Mouse (Mus musculus): ENCODE results near the gene Atp6v0c. TPM values are rescaled to one million over a fixed set of nuclear protein-coding genes. Genes with fewer than 3 reads are reported as not detected.

Atp6v0c gene
- total RNA-seq, 1 experiment, result 129 TPM

GRCm38 (mm10) chr17:24170729-24171128 lies 1.2 kb upstream of the Atp6v0c start:
- Histone ChIP-seq H3K27ac (ENCODE audit: insufficient read depth, low read depth, low read length, poor library complexity, severe bottlenecking) (no peak overlapping the region; the same call in 1 of the 2 replicates), H3K36me3 (ENCODE audit: control insufficient read depth, insufficient read depth, low read length, poor library complexity, severe bottlenecking) (peaks cover 15% of the 10 kb centered on the region), H3K9ac (ENCODE audit: insufficient read depth, low read depth, low read length, poor library complexity, severe bottlenecking) (peak overlapping the region; percentile 97; the same call in 1 of the 2 replicates), H3K9me3 (ENCODE audit: control insufficient read depth, insufficient read depth, low read depth, low read length) (no peaks in the 10 kb centered on the region), H3K4me3 (ENCODE audit: insufficient read depth in 1 of 2, low read depth in 1 of 2, low read length in 2 of 2, poor library complexity in 1 of 2, severe bottlenecking in 1 of 2) (peak overlapping the region in 1 of 2 experiments; percentile 89; a peak in 1 of 4 replicates), H3K4me1 (ENCODE audit: control insufficient read depth in 2 of 2, insufficient read depth in 2 of 2, low read length in 2 of 2, poor library complexity in 1 of 2) (peaks cover 8 to 14% of the 10 kb centered on the region in 2 experiments; a peak in 3 of 4 replicates)
- DNase-seq (ENCODE audit: low read depth, low spot score), result no peak
- in situ Hi-C loops (cut with MboI; ENCODE audit: low sequenced_read_pairs in 2 of 2, unreplicated experiment in 2 of 2), result no loop called here
- TF ChIP-seq ZNF384 (IDR thresholded peaks at IDR 0.05; ENCODE audit: low read depth, low read length) (no peak), HCFC1 (IDR thresholded peaks at IDR 0.05; ENCODE audit: borderline replicate concordance, insufficient read depth, low read length) (no peak), ZC3H11A (IDR thresholded peaks at IDR 0.05; ENCODE audit: borderline replicate concordance, low read depth, low read length) (no peak), MAFK (IDR thresholded peaks at IDR 0.05; ENCODE audit: insufficient read depth, low read depth, low read length) (no peak), CHD2 (IDR thresholded peaks at IDR 0.05; ENCODE audit: low read depth, low read length) (no peak)

- DNase-seq (ENCODE audit: low read depth, low spot score), result no peak
- peaks cover 15% of the 10 kb centered on the region for H3K36me3 ChIP-seq (ENCODE audit: control insufficient read depth, insufficient read depth, low read length, poor library complexity, severe bottlenecking)
- in situ Hi-C loops (cut with MboI; ENCODE audit: low sequenced_read_pairs in 2 of 2, unreplicated experiment in 2 of 2), result no loop called here
Observed at GRCm38 (mm10) chr17:24170125-24170524, 623 bp upstream of the Atp6v0c start.

GRCm38 (mm10) chr17:24168590-24169277 lies 768 bp downstream of the Atp6v0c start:
- Histone ChIP-seq H3K4me1 (ENCODE audit: control insufficient read depth in 2 of 2, insufficient read depth in 2 of 2, low read length in 2 of 2, poor library complexity in 1 of 2) (peaks cover 8 to 16% of the 10 kb centered on the region in 2 experiments; a peak in 3 of 4 replicates), H3K9ac (ENCODE audit: insufficient read depth, low read depth, low read length, poor library complexity, severe bottlenecking) (peak overlapping the region; percentile 97), H3K4me3 (ENCODE audit: insufficient read depth in 1 of 2, low read depth in 1 of 2, low read length in 2 of 2, poor library complexity in 1 of 2, severe bottlenecking in 1 of 2) (peak overlapping the region; percentile 89 to 94), H3K9me3 (ENCODE audit: control insufficient read depth, insufficient read depth, low read depth, low read length) (no peaks in the 10 kb centered on the region), H3K36me3 (ENCODE audit: control insufficient read depth, insufficient read depth, low read length, poor library complexity, severe bottlenecking) (peaks cover 20% of the 10 kb centered on the region), H3K27ac (ENCODE audit: insufficient read depth, low read depth, low read length, poor library complexity, severe bottlenecking) (peak overlapping the region; percentile 96)
- TF ChIP-seq ZNF384 (IDR thresholded peaks at IDR 0.05; ENCODE audit: low read depth, low read length) (no peak), ZC3H11A (IDR thresholded peaks at IDR 0.05; ENCODE audit: borderline replicate concordance, low read depth, low read length) (no peak), HCFC1 (IDR thresholded peaks at IDR 0.05; ENCODE audit: borderline replicate concordance, insufficient read depth, low read length) (no peak), CHD2 (IDR thresholded peaks at IDR 0.05; ENCODE audit: low read depth, low read length) (no peak), MAFK (IDR thresholded peaks at IDR 0.05; ENCODE audit: insufficient read depth, low read depth, low read length) (no peak)
- DNase-seq (ENCODE audit: low read depth, low spot score), result no peak
- in situ Hi-C loops (cut with MboI; ENCODE audit: low sequenced_read_pairs in 2 of 2, unreplicated experiment in 2 of 2), result no loop called here

More at GRCm38 (mm10) chr17:24170125-24170524, 623 bp upstream of the Atp6v0c start:
- Histone ChIP-seq H3K9me3 (ENCODE audit: control insufficient read depth, insufficient read depth, low read depth, low read length) (no peaks in the 10 kb centered on the region), H3K27ac (ENCODE audit: insufficient read depth, low read depth, low read length, poor library complexity, severe bottlenecking) (peak overlapping the region; percentile 96), H3K4me1 (ENCODE audit: control insufficient read depth in 2 of 2, insufficient read depth in 2 of 2, low read length in 2 of 2, poor library complexity in 1 of 2) (peaks cover 8 to 14% of the 10 kb centered on the region in 2 experiments; a peak in 3 of 4 replicates), H3K9ac (ENCODE audit: insufficient read depth, low read depth, low read length, poor library complexity, severe bottlenecking) (peak overlapping the region; percentile 97), H3K4me3 (ENCODE audit: insufficient read depth in 1 of 2, low read depth in 1 of 2, low read length in 2 of 2, poor library complexity in 1 of 2, severe bottlenecking in 1 of 2) (peak overlapping the region; percentile 89 to 94)
- no peak for TF ChIP-seq HCFC1 (IDR thresholded peaks at IDR 0.05; ENCODE audit: borderline replicate concordance, insufficient read depth, low read length)
- no peak for TF ChIP-seq CHD2 (IDR thresholded peaks at IDR 0.05; ENCODE audit: low read depth, low read length)
- no peak for TF ChIP-seq ZNF384 (IDR thresholded peaks at IDR 0.05; ENCODE audit: low read depth, low read length)
- TF ChIP-seq MAFK (IDR thresholded peaks at IDR 0.05; ENCODE audit: insufficient read depth, low read depth, low read length), result no peak
- no peak for TF ChIP-seq ZC3H11A (IDR thresholded peaks at IDR 0.05; ENCODE audit: borderline replicate concordance, low read depth, low read length)

GRCm38 (mm10) chr17:24167891-24168505 lies 1.5 kb downstream of the Atp6v0c start:
- TF ChIP-seq ZC3H11A (IDR thresholded peaks at IDR 0.05; ENCODE audit: borderline replicate concordance, low read depth, low read length), result no peak
- no peak for TF ChIP-seq ZNF384 (IDR thresholded peaks at IDR 0.05; ENCODE audit: low read depth, low read length)
- no peak for TF ChIP-seq CHD2 (IDR thresholded peaks at IDR 0.05; ENCODE audit: low read depth, low read length)
- TF ChIP-seq MAFK (IDR thresholded peaks at IDR 0.05; ENCODE audit: insufficient read depth, low read depth, low read length), result no peak
- TF ChIP-seq HCFC1 (IDR thresholded peaks at IDR 0.05; ENCODE audit: borderline replicate concordance, insufficient read depth, low read length), result no peak
- H3K27ac ChIP-seq (ENCODE audit: insufficient read depth, low read depth, low read length, poor library complexity, severe bottlenecking), result no peak overlapping the region
- H3K36me3 ChIP-seq (ENCODE audit: control insufficient read depth, insufficient read depth, low read length, poor library complexity, severe bottlenecking), result peaks cover 20% of the 10 kb centered on the region
- H3K9me3 ChIP-seq (ENCODE audit: control insufficient read depth, insufficient read depth, low read depth, low read length), result no peaks in the 10 kb centered on the region
- H3K9ac ChIP-seq (ENCODE audit: insufficient read depth, low read depth, low read length, poor library complexity, severe bottlenecking), result peak overlapping the region; percentile 97
- DNase-seq (ENCODE audit: low read depth, low spot score), result no peak
- H3K4me3 ChIP-seq (ENCODE audit: insufficient read depth in 1 of 2, low read depth in 1 of 2, low read length in 2 of 2, poor library complexity in 1 of 2, severe bottlenecking in 1 of 2), result peak overlapping the region; percentile 89 to 94
- in situ Hi-C loops (cut with MboI; ENCODE audit: low sequenced_read_pairs in 2 of 2, unreplicated experiment in 2 of 2), result no loop called here
- peaks cover 8 to 16% of the 10 kb centered on the region in 2 experiments; a peak in 3 of 4 replicates for H3K4me1 ChIP-seq (ENCODE audit: control insufficient read depth in 2 of 2, insufficient read depth in 2 of 2, low read length in 2 of 2, poor library complexity in 1 of 2)

Measured in ES-E14 (cell line).